Mouse (Mus musculus) intestine, postnatal 0 days (tissue): ENCODE measurements around the gene Vmn1r53. TPM values are rescaled to one million over a fixed set of nuclear protein-coding genes. Genes with fewer than 3 reads are reported as not detected.
"Not testable (repeated sequence)": the region's sequence is repeated elsewhere in the genome, so short reads cannot be mapped to it uniquely, and the experiment has no call there.

ENCODE experiments used
- ATAC-seq: fragments of 200-750 bp; cut with Nextera tagmentation; 2 replicates; pipeline ENCODE4 v1.8.0; 2017; ENCODE audit warnings: mild to moderate bottlenecking, moderate TSS enrichment, moderate library complexity
- H3K27ac ChIP-seq: fragments of 300-500 bp; sonication (generic); 2 replicates; pipeline ENCODE4 v1.5.1; 2014; ENCODE audit warnings: mild to moderate bottlenecking, low read depth, low read length, moderate library complexity
- H3K27me3 ChIP-seq: fragments of 300-500 bp; sonication (generic); replicated peaks from 2 replicates; pipeline ENCODE4 v1.6.1; 2014; ENCODE audit warnings: low read length, mixed read lengths; ENCODE audit not compliant: control insufficient read depth, insufficient read depth
- H3K36me3 ChIP-seq: fragments of 300-500 bp; sonication (generic); 2 replicates; pipeline ENCODE4 v1.6.1; 2014; ENCODE audit warnings: mild to moderate bottlenecking, moderate library complexity; ENCODE audit not compliant: control insufficient read depth, insufficient read depth
- H3K4me1 ChIP-seq: fragments of 300-500 bp; sonication (generic); replicated peaks from 2 replicates; pipeline ENCODE4 v1.6.1; 2014; ENCODE audit warnings: antibody characterized with exemption, low read length, mixed read lengths; ENCODE audit not compliant: control insufficient read depth, insufficient read depth
- H3K4me2 ChIP-seq: fragments of 300-500 bp; sonication (generic); replicated peaks from 2 replicates; pipeline ENCODE4 v1.6.1; 2014; ENCODE audit warnings: low read depth, mild to moderate bottlenecking, moderate library complexity
- H3K4me3 ChIP-seq: fragments of 300-500 bp; sonication (generic); 2 replicates; pipeline ENCODE4 v1.5.1; 2014; ENCODE audit warnings: low read depth, low read length
- H3K9ac ChIP-seq: fragments of 300-500 bp; sonication (generic); 2 replicates; pipeline ENCODE4 v1.6.1; 2014; ENCODE audit warnings: mild to moderate bottlenecking, low read depth, low read length
- H3K9me3 ChIP-seq: fragments of 300-500 bp; sonication (generic); 2 replicates; pipeline ENCODE4 v1.6.1; 2016; ENCODE audit warnings: mixed run types; ENCODE audit not compliant: control insufficient read depth
- CTCF ChIP-seq: sonication (generic); IDR thresholded peaks from 2 replicates; pipeline ENCODE4 v1.5.1; 2016; ENCODE audit warnings: low read depth, mild to moderate bottlenecking, control low read depth, antibody characterized with exemption, moderate library complexity
- WGBS: fragments of 180-500 bp; shearing (Covaris S2); extraction: QIAGEN DNeasy Blood & Tissue Kit; methylation state at CpG from one replicate; pipeline ENCODE4 v1.1.7; 2014; 5-methylcytosine and 5-hydroxymethylcytosine counted together
- polyA plus RNA-seq: library from polyadenylated mRNA; unstranded; fragments of >200 nt; fragmentation: Nextera tagmentation; extraction: Ambion mirVana; gene quantifications from 2 replicates; pipeline ENCODE4 v1.2.1, GENCODE M21; 2015

Vmn1r53 gene
- polyA plus RNA-seq, result not detected in 2 replicates

- no peak within 1 kb of the TSS for H3K27ac ChIP-seq
- H3K9ac ChIP-seq, result no peak within 1 kb of the TSS
- no peaks in the 10 kb centered on the region for H3K36me3 ChIP-seq
- H3K4me3 ChIP-seq, result no peak within 1 kb of the TSS
- no peak within 1 kb of the TSS for H3K4me2 ChIP-seq
- WGBS, result 94% methylated on average over 1 of the region's 1 CpGs
- no peak for ATAC-seq
- H3K4me1 ChIP-seq, result no peaks in the 10 kb centered on the region
- no peaks in the 10 kb centered on the region for H3K27me3 ChIP-seq
- no peak for TF ChIP-seq CTCF
- no peaks in the 10 kb centered on the region for H3K9me3 ChIP-seq
Observed at GRCm38 (mm10) chr6:90224338-90224737, at the start of gene Vmn1r53. Gene Vmn1r53 (minus strand): TSS chr6:90224438.

DNA sequence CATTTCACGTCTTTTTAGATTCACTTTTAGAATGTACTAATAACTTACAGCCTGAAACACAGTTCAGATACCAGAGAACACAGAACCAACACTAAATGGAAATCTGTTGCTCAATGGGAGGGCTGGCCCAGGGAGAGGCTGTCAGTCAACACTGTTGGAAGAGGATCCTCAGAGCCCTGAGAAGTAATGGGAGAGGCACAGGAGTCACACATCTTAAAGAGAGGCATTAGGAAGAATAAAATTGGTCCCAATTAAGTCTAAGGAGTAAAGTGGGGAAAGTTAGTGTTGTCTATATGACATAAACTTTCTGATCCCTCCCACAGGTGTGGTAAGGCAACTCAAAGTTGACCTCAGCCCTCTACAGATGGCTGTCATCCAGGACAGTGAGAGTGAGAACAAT lies 21.8 kb upstream of the Vmn1r53 start, which contains the start of gene Vmn1r54:
TSS of gene Vmn1r54 (plus strand) at position 301 of the 400 bp plus-strand sequence.
- 67% methylated on average over 1 of the region's 1 CpGs for WGBS
- Histone ChIP-seq H3K27ac (no peak within 1 kb of the TSS), H3K9ac (no peak within 1 kb of the TSS), H3K4me3 (no peak within 1 kb of the TSS), H3K4me2 (no peak within 1 kb of the TSS), H3K36me3 (no peaks in the 10 kb centered on the region), H3K9me3 (no peaks in the 10 kb centered on the region), H3K4me1 (no peaks in the 10 kb centered on the region), H3K27me3 (no peaks in the 10 kb centered on the region)
- TF ChIP-seq CTCF, result no peak
- ATAC-seq, result no peak

GRCm38 (mm10) chr6:90244019-90244418 lies 19.8 kb upstream of the Vmn1r53 start:
- H3K36me3 ChIP-seq, result no peaks in the 10 kb centered on the region

GRCm38 (mm10) chr6:90232681-90233080 lies 8.4 kb upstream of the Vmn1r53 start:
- Histone ChIP-seq H3K4me1 (no peaks in the 10 kb centered on the region), H3K9me3 (no peaks in the 10 kb centered on the region), H3K27ac (no peak overlapping the region), H3K4me3 (no peak overlapping the region), H3K4me2 (no peak overlapping the region), H3K36me3 (no peaks in the 10 kb centered on the region), H3K27me3 (no peaks in the 10 kb centered on the region), H3K9ac (no peak overlapping the region)
- no peak for ATAC-seq
- 65% methylated on average over 27 of the region's 27 CpGs for WGBS
- TF ChIP-seq CTCF, result no peak

More at GRCm38 (mm10) chr6:90244019-90244418, 19.8 kb upstream of the Vmn1r53 start:
- H3K27me3 ChIP-seq, result no peaks in the 10 kb centered on the region
- TF ChIP-seq CTCF, result no peak
- no peak overlapping the region for H3K9ac ChIP-seq
- no peak overlapping the region for H3K4me2 ChIP-seq
- no peak overlapping the region for H3K27ac ChIP-seq
- H3K9me3 ChIP-seq, result no peaks in the 10 kb centered on the region
- ATAC-seq, result no peak
- 72% methylated on average over 3 of the region's 3 CpGs for WGBS
- H3K4me3 ChIP-seq, result no peak overlapping the region
- H3K4me1 ChIP-seq, result no peaks in the 10 kb centered on the region

DNA sequence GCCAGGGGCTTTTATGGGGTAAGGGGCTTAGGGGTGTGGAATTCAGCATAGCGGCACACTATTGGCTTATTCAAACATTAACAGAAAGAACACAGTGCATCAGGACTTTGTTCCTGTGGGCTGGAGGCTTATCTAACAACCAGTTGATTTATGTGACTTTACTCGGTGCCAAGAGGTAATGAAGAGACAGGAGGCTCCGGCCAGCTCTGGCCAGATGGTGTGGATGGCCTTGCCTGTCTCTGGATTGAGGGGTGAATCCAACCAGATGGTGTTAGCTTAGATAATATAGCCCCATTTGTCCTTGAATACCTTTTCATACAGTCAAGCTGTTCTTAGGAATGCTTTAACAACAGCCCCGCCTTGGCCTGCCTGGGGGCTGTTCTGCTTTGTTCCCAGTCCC lies 7.9 kb upstream of the Vmn1r53 start:
- not testable (repeated sequence) for H3K36me3 ChIP-seq, H3K27ac ChIP-seq

GRCm38 (mm10) chr6:90202493-90202892 lies 21.7 kb downstream of the Vmn1r53 start, which contains the start of gene V1ra8:
Gene V1ra8 (plus strand): TSS chr6:90202793.
- not testable (repeated sequence) for H3K36me3 ChIP-seq, H3K4me3 ChIP-seq, H3K9ac ChIP-seq, H3K4me2 ChIP-seq, H3K27ac ChIP-seq, H3K27me3 ChIP-seq, H3K4me1 ChIP-seq, H3K9me3 ChIP-seq, ATAC-seq
- WGBS, result 72% methylated on average over 1 of the region's 2 CpGs

More for the DNA sequence above, 7.9 kb upstream of the Vmn1r53 start:
- not testable (repeated sequence) for H3K27me3 ChIP-seq, H3K4me2 ChIP-seq, H3K9me3 ChIP-seq, H3K4me1 ChIP-seq, ATAC-seq, H3K9ac ChIP-seq, H3K4me3 ChIP-seq
- 76% methylated on average over 4 of the region's 4 CpGs for WGBS

- Histone ChIP-seq H3K36me3 (no peaks in the 10 kb centered on the region), H3K4me3 (no peak within 1 kb of the TSS), H3K4me1 (no peaks in the 10 kb centered on the region), H3K4me2 (no peak within 1 kb of the TSS), H3K27ac (no peak within 1 kb of the TSS), H3K9me3 (no peaks in the 10 kb centered on the region), H3K9ac (no peak within 1 kb of the TSS), H3K27me3 (no peaks in the 10 kb centered on the region)
- ATAC-seq, result no peak
- TF ChIP-seq CTCF, result no peak
- WGBS, result 58% methylated on average over 2 of the region's 2 CpGs
Observed at GRCm38 (mm10) chr6:90174508-90174907, 49.7 kb downstream of the Vmn1r53 start, which contains the start of gene Vmn1r52. Gene Vmn1r52 (plus strand): TSS chr6:90174808.

Other genes starting within 250 kb of the Vmn1r53 start
- not detected in 2 replicates for gene Vmn1r47, start 208.3 kb downstream of the Vmn1r53 start, polyA plus RNA-seq
- not detected in 2 replicates for gene Vmn1r48, start 187.6 kb downstream of the Vmn1r53 start, polyA plus RNA-seq
- not detected in 2 replicates for gene Vmn1r49, start 145.9 kb downstream of the Vmn1r53 start, polyA plus RNA-seq
- gene Vmn1r50, start 123.0 kb downstream of the Vmn1r53 start, polyA plus RNA-seq, result not detected in 2 replicates
- 0.04 and 0.05 TPM in 2 replicates for gene Vmn1r51, start 101.8 kb downstream of the Vmn1r53 start, polyA plus RNA-seq
- not detected in 2 replicates for gene Vmn1r52, start 49.6 kb downstream of the Vmn1r53 start, polyA plus RNA-seq
- not detected in 2 replicates for gene V1ra8, start 21.6 kb downstream of the Vmn1r53 start, polyA plus RNA-seq
- gene Vmn1r54, start 21.9 kb upstream of the Vmn1r53 start, polyA plus RNA-seq, result not detected in 2 replicates
- gene BC048671, start 76.8 kb upstream of the Vmn1r53 start, polyA plus RNA-seq, result not detected in 2 replicates
- not detected in 2 replicates for gene Chst13, start 100.7 kb upstream of the Vmn1r53 start, polyA plus RNA-seq
- gene Uroc1, start 108.8 kb upstream of the Vmn1r53 start, polyA plus RNA-seq, result 0.04 TPM in 1 of 2 replicates, not detected in the other
- 5.0 and 5.3 TPM in 2 replicates for gene Zxdc, start 145.1 kb upstream of the Vmn1r53 start, polyA plus RNA-seq
- gene Cfap100, start 204.4 kb upstream of the Vmn1r53 start, polyA plus RNA-seq, result 0.07 TPM in 1 of 2 replicates, not detected in the other
- gene Klf15, start 238.1 kb upstream of the Vmn1r53 start, polyA plus RNA-seq, result 0.51 and 0.86 TPM in 2 replicates